Mouse (Mus musculus): ENCODE data around the gene Ttl. TPM values are rescaled to one million over a fixed set of nuclear protein-coding genes. Genes with fewer than 3 reads are reported as not detected.

The Ttl gene
- polyA plus RNA-seq, 1 experiment from 2014 or later: 14.3 TPM

DNA sequence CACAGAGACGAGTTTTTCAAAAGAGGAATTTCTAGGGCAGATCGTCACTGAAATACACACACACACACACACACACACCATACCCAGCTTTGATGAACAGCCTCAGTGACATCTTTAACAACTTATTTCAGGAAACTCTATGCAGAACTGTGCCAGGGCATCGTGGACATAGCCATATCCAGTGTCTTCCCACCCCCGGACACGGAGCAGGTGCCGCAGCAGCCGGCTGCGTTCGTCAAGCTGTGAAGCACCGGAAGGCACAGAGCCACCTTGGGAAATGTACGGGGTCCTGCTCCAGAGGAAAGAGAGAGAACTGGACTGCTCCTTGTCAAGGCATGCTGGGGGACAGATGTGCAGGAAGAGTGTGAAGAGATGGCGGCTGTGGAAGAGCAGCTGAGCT is 27.1 kb downstream of the Ttl start:
- Histone ChIP-seq H3K9me3 (no peaks in the 10 kb centered on the region), H3K36me3 (replicated peaks) (peaks cover 66% of the 10 kb centered on the region), H3K4me1 (no peaks in the 10 kb centered on the region), H3K27me3 (replicated peaks; ENCODE audit: low read depth, poor library complexity, severe bottlenecking) (no peaks in the 10 kb centered on the region), H3K27ac (replicated peaks) (no peak overlapping the region), H3K4me3 (no peak overlapping the region)
- 92% methylated on average over 12 of the region's 12 CpGs for WGBS
- no peak for DNase-seq (ENCODE audit: low spot score)

- peaks cover 55% of the 10 kb centered on the region for H3K36me3 ChIP-seq (replicated peaks)
- 89% methylated on average over 18 of the region's 18 CpGs for WGBS
- DNase-seq (ENCODE audit: low spot score): no peak
These were observed 28.4 kb downstream of the Ttl start for GRCm38 (mm10) chr2:129093926-129094724.

GRCm38 (mm10) chr2:129100784-129101310 is 35.1 kb downstream of the Ttl start, which contains the start of gene Polr1b:
Gene Polr1b, plus strand, starts transcription at chr2:129100995.
- peak within 1 kb of the TSS; percentile 89 for H3K4me3 ChIP-seq
- no peaks in the 10 kb centered on the region for H3K27me3 ChIP-seq (replicated peaks; ENCODE audit: low read depth, poor library complexity, severe bottlenecking)
- H3K9me3 ChIP-seq: no peaks in the 10 kb centered on the region
- under 1% methylated on average over 35 of the region's 35 CpGs for WGBS
- H3K27ac ChIP-seq (replicated peaks): peak within 1 kb of the TSS; percentile 87
- peak; percentile 93 for DNase-seq (ENCODE audit: low spot score)
- H3K36me3 ChIP-seq (replicated peaks): peaks cover 33% of the 10 kb centered on the region
- peaks cover 10% of the 10 kb centered on the region; the same call in 1 of the 2 replicates for H3K4me1 ChIP-seq

More at GRCm38 (mm10) chr2:129093926-129094724, 28.4 kb downstream of the Ttl start:
- no peaks in the 10 kb centered on the region for H3K4me1 ChIP-seq
- H3K27ac ChIP-seq (replicated peaks): no peak overlapping the region
- H3K27me3 ChIP-seq (replicated peaks; ENCODE audit: low read depth, poor library complexity, severe bottlenecking): no peaks in the 10 kb centered on the region
- no peaks in the 10 kb centered on the region for H3K9me3 ChIP-seq
- H3K4me3 ChIP-seq: no peak overlapping the region

GRCm38 (mm10) chr2:129112924-129113323 is 47.2 kb downstream of the Ttl start:
- H3K27ac ChIP-seq (replicated peaks): no peak overlapping the region
- H3K9me3 ChIP-seq: no peaks in the 10 kb centered on the region
- peaks cover 92% of the 10 kb centered on the region for H3K36me3 ChIP-seq (replicated peaks)
- no peak for DNase-seq (ENCODE audit: low spot score)
- no peaks in the 10 kb centered on the region for H3K27me3 ChIP-seq (replicated peaks; ENCODE audit: low read depth, poor library complexity, severe bottlenecking)
- WGBS: 94% methylated on average over 5 of the region's 5 CpGs
- H3K4me3 ChIP-seq: no peak overlapping the region
- no peaks in the 10 kb centered on the region for H3K4me1 ChIP-seq

- no peak for DNase-seq (ENCODE audit: low spot score)
- Histone ChIP-seq H3K36me3 (replicated peaks) (peaks cover 97% of the 10 kb centered on the region), H3K4me1 (no peaks in the 10 kb centered on the region), H3K4me3 (no peak overlapping the region), H3K27me3 (replicated peaks; ENCODE audit: low read depth, poor library complexity, severe bottlenecking) (no peaks in the 10 kb centered on the region), H3K27ac (replicated peaks) (no peak overlapping the region), H3K9me3 (no peaks in the 10 kb centered on the region)
- 91% methylated on average over 9 of the region's 9 CpGs for WGBS
These were observed 50.1 kb downstream of the Ttl start for GRCm38 (mm10) chr2:129115706-129116367.

- 95% methylated on average over 1 of the region's 1 CpGs for WGBS
- no peaks in the 10 kb centered on the region for H3K4me1 ChIP-seq
- DNase-seq (ENCODE audit: low spot score): no peak
- no peaks in the 10 kb centered on the region for H3K27me3 ChIP-seq (replicated peaks; ENCODE audit: low read depth, poor library complexity, severe bottlenecking)
- H3K36me3 ChIP-seq (replicated peaks): peaks cover 98% of the 10 kb centered on the region
- no peak overlapping the region for H3K27ac ChIP-seq (replicated peaks)
- no peaks in the 10 kb centered on the region for H3K9me3 ChIP-seq
- H3K4me3 ChIP-seq: no peak overlapping the region
These were observed 50.6 kb downstream of the Ttl start for GRCm38 (mm10) chr2:129116368-129116739.

GRCm38 (mm10) chr2:129118061-129118460 is 52.3 kb downstream of the Ttl start:
- Histone ChIP-seq H3K9me3 (no peaks in the 10 kb centered on the region), H3K4me3 (no peak overlapping the region), H3K4me1 (no peaks in the 10 kb centered on the region), H3K27ac (replicated peaks) (no peak overlapping the region), H3K27me3 (replicated peaks; ENCODE audit: low read depth, poor library complexity, severe bottlenecking) (no peaks in the 10 kb centered on the region), H3K36me3 (replicated peaks) (peaks cover 100% of the 10 kb centered on the region)
- no peak for DNase-seq (ENCODE audit: low spot score)
- WGBS: 94% methylated on average over 12 of the region's 12 CpGs

DNA sequence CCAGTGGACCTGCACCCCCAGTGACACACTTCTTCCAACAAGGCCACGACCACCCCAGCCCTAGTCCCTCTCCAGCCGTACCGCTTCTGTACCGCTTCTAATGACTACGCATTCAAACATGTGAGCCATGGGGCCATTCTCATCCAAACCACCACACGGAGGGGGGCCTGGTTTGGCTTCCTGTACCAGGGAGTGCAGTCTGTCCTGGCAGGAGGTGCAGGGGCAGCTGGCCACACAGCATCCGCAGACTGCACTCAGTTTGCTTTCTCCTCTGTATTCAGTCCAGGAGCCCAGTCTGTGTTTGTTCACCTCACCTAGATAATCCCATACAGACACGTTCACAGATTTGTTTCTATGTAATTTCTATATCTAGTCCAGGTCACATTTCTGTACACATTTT is 56.2 kb downstream of the Ttl start:
- no peak for DNase-seq (ENCODE audit: low spot score)
- peaks cover 100% of the 10 kb centered on the region for H3K36me3 ChIP-seq (replicated peaks)
- no peaks in the 10 kb centered on the region for H3K27me3 ChIP-seq (replicated peaks; ENCODE audit: low read depth, poor library complexity, severe bottlenecking)
- H3K27ac ChIP-seq (replicated peaks): no peak overlapping the region
- no peak overlapping the region for H3K4me3 ChIP-seq
- no peaks in the 10 kb centered on the region for H3K9me3 ChIP-seq
- no peaks in the 10 kb centered on the region for H3K4me1 ChIP-seq
- WGBS: 98% methylated on average over 8 of the region's 8 CpGs

- peak; percentile 96 for DNase-seq (ENCODE audit: low spot score)
- WGBS: under 1% methylated on average over 35 of the region's 35 CpGs
- Histone ChIP-seq H3K36me3 (replicated peaks) (peaks cover 81% of the 10 kb centered on the region), H3K27me3 (replicated peaks; ENCODE audit: low read depth, poor library complexity, severe bottlenecking) (no peaks in the 10 kb centered on the region), H3K27ac (replicated peaks) (peak within 1 kb of the TSS; percentile 90), H3K4me3 (peak within 1 kb of the TSS; percentile 77), H3K4me1 (peaks cover 18% of the 10 kb centered on the region), H3K9me3 (peaks cover 10% of the 10 kb centered on the region)
These were observed 63.7 kb downstream of the Ttl start, which contains the start of gene Chchd5 for GRCm38 (mm10) chr2:129129412-129129929. Gene Chchd5, plus strand, starts transcription at chr2:129129700.

- Histone ChIP-seq H3K27ac (replicated peaks) (peak overlapping the region; percentile 90), H3K4me1 (peaks cover 18% of the 10 kb centered on the region), H3K27me3 (replicated peaks; ENCODE audit: low read depth, poor library complexity, severe bottlenecking) (no peaks in the 10 kb centered on the region), H3K9me3 (peaks cover 10% of the 10 kb centered on the region), H3K36me3 (replicated peaks) (peaks cover 75% of the 10 kb centered on the region), H3K4me3 (peak overlapping the region; percentile 77)
- no peak for DNase-seq (ENCODE audit: low spot score)
- 42% methylated on average over 18 of the region's 18 CpGs for WGBS
These were observed 64.3 kb downstream of the Ttl start for GRCm38 (mm10) chr2:129129987-129130545.

DNA sequence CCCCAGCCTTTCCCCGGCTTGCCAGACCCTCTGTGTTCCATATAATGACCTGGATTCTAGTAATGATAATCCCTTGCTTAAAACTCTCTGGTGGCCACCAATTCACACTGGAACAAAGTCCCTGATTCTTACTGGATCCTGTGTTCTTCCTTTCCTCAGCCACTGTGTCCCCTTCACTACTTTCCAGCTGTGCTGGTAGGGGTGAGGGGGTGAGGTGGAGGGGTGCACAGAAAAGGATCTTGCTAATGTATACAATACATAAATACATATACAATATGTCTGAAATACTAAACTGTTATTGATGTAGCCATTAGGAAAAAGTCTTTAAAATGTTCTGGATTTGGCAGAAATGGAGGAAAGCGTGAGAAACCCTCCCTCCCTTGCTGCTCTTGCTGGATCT is 65.0 kb downstream of the Ttl start:
- DNase-seq (ENCODE audit: low spot score): no peak
- Histone ChIP-seq H3K27me3 (replicated peaks; ENCODE audit: low read depth, poor library complexity, severe bottlenecking) (no peaks in the 10 kb centered on the region), H3K27ac (replicated peaks) (peak overlapping the region; percentile 90), H3K4me3 (peak overlapping the region; percentile 77), H3K9me3 (peaks cover 10% of the 10 kb centered on the region), H3K4me1 (peaks cover 18% of the 10 kb centered on the region), H3K36me3 (replicated peaks) (peaks cover 68% of the 10 kb centered on the region)
- WGBS: 94% methylated on average over 2 of the region's 2 CpGs

DNA sequence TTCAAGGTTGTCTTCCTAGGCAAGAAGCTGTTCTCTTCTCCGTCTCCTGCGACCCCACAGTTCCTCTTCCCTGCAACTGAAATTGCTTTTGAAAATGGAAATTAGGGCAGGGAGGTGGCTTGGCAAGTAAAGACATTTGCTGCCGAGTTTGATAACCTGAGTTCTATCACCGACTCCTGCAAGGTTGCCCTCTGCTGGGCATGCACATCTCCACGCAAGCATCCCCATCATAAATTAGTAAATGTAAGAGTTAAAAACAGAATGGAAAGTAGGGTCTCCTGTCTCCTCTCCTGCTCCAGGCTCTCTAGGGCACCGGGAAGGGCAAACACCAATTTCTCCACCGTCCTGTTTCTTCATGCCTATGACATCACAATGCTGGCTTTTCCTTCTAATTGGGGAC is 66.5 kb downstream of the Ttl start:
- H3K27me3 ChIP-seq (replicated peaks; ENCODE audit: low read depth, poor library complexity, severe bottlenecking): no peaks in the 10 kb centered on the region
- H3K27ac ChIP-seq (replicated peaks): no peak overlapping the region
- 93% methylated on average over 7 of the region's 7 CpGs for WGBS
- DNase-seq (ENCODE audit: low spot score): no peak
- no peak overlapping the region for H3K4me3 ChIP-seq
- peaks cover 53% of the 10 kb centered on the region for H3K36me3 ChIP-seq (replicated peaks)
- peaks cover 18% of the 10 kb centered on the region for H3K4me1 ChIP-seq
- peaks cover 10% of the 10 kb centered on the region for H3K9me3 ChIP-seq
